24 mouse cellular contexts compared by ENCODE assay signal in genomic region chr7:83459520-83459919, GRCm38 (mm10).
DNase-seq lines count a peak whose midpoint lies in the region; ATAC-seq lines count a peak whose summit lies in the region.
"Had no signal": no experiment of that assay in that cellular context is flagged by ENCODE, and none has a peak within 500 bp of the region (broad histone marks: within the 10 kb centered on the region; RNA-seq: fewer than 3 reads in every experiment).

No protein-coding gene starts in this region.

- no peaks in the 10 kb centered on the region for H3K4me1 ChIP-seq in hindbrain, embryonic 11.5 days (replicated peaks; ENCODE audit: control insufficient read depth, insufficient read depth, low read length)
- H3K4me1 ChIP-seq in hindbrain, embryonic 13.5 days (replicated peaks) = no peaks in the 10 kb centered on the region
- H3K4me1 ChIP-seq in embryonic facial prominence, embryonic 11.5 days (ENCODE audit: control insufficient read depth, insufficient read depth, low read length) = no peaks in the 10 kb centered on the region
- H3K4me1 ChIP-seq: heart, embryonic 15.5 days; midbrain, embryonic 12.5 days had no signal

- no peak overlapping the region for H3K4me2 ChIP-seq in hindbrain, embryonic 11.5 days (replicated peaks; ENCODE audit: low read depth, low read length)
- H3K4me2 ChIP-seq in hindbrain, embryonic 13.5 days = no peak overlapping the region
- no peak overlapping the region for H3K4me2 ChIP-seq in embryonic facial prominence, embryonic 11.5 days (ENCODE audit: low read depth, low read length)
- H3K4me2 ChIP-seq: heart, embryonic 15.5 days; liver, embryonic 11.5 days; lung, embryonic 14.5 days; midbrain, embryonic 12.5 days had no signal

- no peaks in the 10 kb centered on the region for H3K36me3 ChIP-seq in hindbrain, embryonic 11.5 days (ENCODE audit: control insufficient read depth, insufficient read depth, low read length)
- H3K36me3 ChIP-seq in hindbrain, embryonic 13.5 days = no peaks in the 10 kb centered on the region
- no peaks in the 10 kb centered on the region for H3K36me3 ChIP-seq in embryonic facial prominence, embryonic 11.5 days (replicated peaks; ENCODE audit: control insufficient read depth, insufficient read depth, low read depth, low read length)
- H3K36me3 ChIP-seq: heart, embryonic 15.5 days; midbrain, embryonic 12.5 days had no signal

- H3K27me3 ChIP-seq in hindbrain, embryonic 11.5 days (ENCODE audit: control insufficient read depth, insufficient read depth, low read length) = no peaks in the 10 kb centered on the region
- no peaks in the 10 kb centered on the region for H3K27me3 ChIP-seq in hindbrain, embryonic 13.5 days
- no peaks in the 10 kb centered on the region for H3K27me3 ChIP-seq in embryonic facial prominence, embryonic 11.5 days (ENCODE audit: control insufficient read depth, insufficient read depth, low read length)
- H3K27me3 ChIP-seq: heart, embryonic 15.5 days; midbrain, embryonic 12.5 days had no signal

- 68% methylated on average over 3 of the region's 3 CpGs for WGBS in hindbrain, embryonic 11.5 days
- WGBS in hindbrain, embryonic 13.5 days = 76% methylated on average over 3 of the region's 3 CpGs
- WGBS in embryonic facial prominence, embryonic 11.5 days = 23% methylated on average over 3 of the region's 3 CpGs

- no peak overlapping the region for H3K4me3 ChIP-seq in hindbrain, embryonic 11.5 days (ENCODE audit: low read depth, low read length)
- no peak overlapping the region for H3K4me3 ChIP-seq in hindbrain, embryonic 13.5 days
- no peak overlapping the region for H3K4me3 ChIP-seq in embryonic facial prominence, embryonic 11.5 days (ENCODE audit: low read depth, low read length)
- H3K4me3 ChIP-seq: heart, embryonic 15.5 days; layer of hippocampus, adult 2 months; midbrain, embryonic 12.5 days had no signal

- no peak overlapping the region for H3K27ac ChIP-seq in hindbrain, embryonic 11.5 days (ENCODE audit: low read depth, low read length)
- no peak overlapping the region for H3K27ac ChIP-seq in hindbrain, embryonic 13.5 days
- peak overlapping the region; percentile 53; the same call in 1 of the 2 replicates for H3K27ac ChIP-seq in embryonic facial prominence, embryonic 11.5 days (replicated peaks; ENCODE audit: low read depth, low read length)
- H3K27ac ChIP-seq: heart, embryonic 15.5 days; kidney, postnatal 0 days; layer of hippocampus, adult 2 months; macrophage; midbrain, embryonic 12.5 days had no signal

- peak; percentile 39 for DNase-seq in hindbrain, embryonic 11.5 days (ENCODE audit: low spot score)
- peak; percentile 91 for DNase-seq in embryonic facial prominence, embryonic 11.5 days (ENCODE audit: low spot score)
- DNase-seq in hindlimb bud, embryonic 11.5 days (ENCODE audit: extremely low spot score, low read depth, low spot score) = peak; percentile 92
- peak; percentile 15 for DNase-seq in skeletal muscle tissue, adult 2 months (ENCODE audit: low read depth, low spot score)
- DNase-seq in left cerebral cortex, postnatal 36 days (ENCODE audit: low spot score in 2 of 2) = no peak
- DNase-seq in lung, adult 18-20 months = no peak
- DNase-seq: adrenal gland, postnatal 25 days; B cell, adult 2 months; cerebellum, adult 8-10 months; lung, embryonic 14.5 days; retina, postnatal 1 day; right cerebral cortex, postnatal 4 days; thymus, adult 2 months had no signal

- no peak for ATAC-seq in hindbrain, embryonic 11.5 days (ENCODE audit: low FRiP score)
- ATAC-seq in hindbrain, embryonic 13.5 days (ENCODE audit: low FRiP score) = no peak
- ATAC-seq in embryonic facial prominence, embryonic 11.5 days (replicated peaks; ENCODE audit: insufficient number of reproducible peaks, low FRiP score, low TSS enrichment, low read depth) = 0 out of 2 replicates have a peak, but pooled peaks have one; percentile 52
- no peak for ATAC-seq in inflammation-experienced regulatory T-cells, adult 6 months
- ATAC-seq: forebrain, embryonic 14.5 days; intestine, embryonic 16.5 days; Patski had no signal

- no peaks in the 10 kb centered on the region for H3K9me3 ChIP-seq in hindbrain, embryonic 11.5 days (ENCODE audit: control insufficient read depth, low read length)
- no peaks in the 10 kb centered on the region for H3K9me3 ChIP-seq in hindbrain, embryonic 13.5 days
- H3K9me3 ChIP-seq in embryonic facial prominence, embryonic 11.5 days (replicated peaks; ENCODE audit: control insufficient read depth, low read length) = no peaks in the 10 kb centered on the region
- H3K9me3 ChIP-seq: heart, embryonic 15.5 days; midbrain, embryonic 12.5 days had no signal

- H3K9ac ChIP-seq in hindbrain, embryonic 11.5 days (ENCODE audit: low read depth, low read length) = no peak overlapping the region
- no peak overlapping the region for H3K9ac ChIP-seq in hindbrain, embryonic 13.5 days
- no peak overlapping the region for H3K9ac ChIP-seq in embryonic facial prominence, embryonic 11.5 days (replicated peaks; ENCODE audit: low read length)
- H3K9ac ChIP-seq: heart, embryonic 15.5 days; lung, embryonic 14.5 days; midbrain, embryonic 12.5 days had no signal

- intact Hi-C loops in left cerebral cortex, postnatal 36 days (cut with DNase I) = no loop called here

Comparison
In these comparisons a context has a peak if more than half of its experiments do, and no peak if none do; other contexts are left out.
1. DNase-seq: peak in hindbrain, embryonic 11.5 days (single experiment), embryonic facial prominence, embryonic 11.5 days (single experiment), hindlimb bud, embryonic 11.5 days (single experiment) and skeletal muscle tissue, adult 2 months (single experiment); none in left cerebral cortex, postnatal 36 days (0 of 2) and lung, adult 18-20 months (0 of 2).